Mouse (Mus musculus): Measurements from ENCODE around the gene Zfp629.

GRCm38 (mm10) chr7:127641260-127641659, 25.7 kb upstream of the Zfp629 start:
- TF ChIP-seq POLR2A (IDR thresholded peaks at IDR 0.05; ENCODE audit: control insufficient read depth, low read depth, low read length) (no peak), CTCF (IDR thresholded peaks at IDR 0.05; ENCODE audit: control insufficient read depth, insufficient read depth, insufficient replicate concordance, low read depth, low read length) (no peak)

Measured in testis, adult 2 months (tissue).